Mouse (Mus musculus) layer of hippocampus, adult 9-11 months (tissue): Measurements from ENCODE around the gene Golt1a.

Source experiments
- DNase-seq: peaks from one replicate; pipeline ENCODE4 v3.0.0; 2022

The Golt1a gene

DNA sequence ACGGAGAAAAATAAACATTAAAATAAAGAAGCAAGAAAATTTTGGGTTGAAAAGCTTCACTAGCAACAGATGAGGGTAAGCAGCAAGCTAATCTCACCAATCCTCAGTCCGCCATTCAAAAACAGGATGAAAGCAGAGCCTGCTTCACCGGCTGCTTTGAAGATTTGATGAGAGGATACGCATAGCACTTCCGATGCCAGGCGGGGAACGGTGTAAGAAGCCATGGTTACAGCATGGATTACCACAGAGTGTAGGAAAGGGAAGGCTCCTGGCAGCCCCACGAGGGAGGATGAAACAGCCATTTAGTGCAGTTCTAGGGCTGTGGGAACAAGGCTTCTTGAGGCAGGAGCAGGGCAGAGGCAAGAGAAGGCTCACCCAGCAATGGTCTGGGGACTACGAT is 42.2 kb downstream of the Golt1a start:
- no peak for DNase-seq

DNA sequence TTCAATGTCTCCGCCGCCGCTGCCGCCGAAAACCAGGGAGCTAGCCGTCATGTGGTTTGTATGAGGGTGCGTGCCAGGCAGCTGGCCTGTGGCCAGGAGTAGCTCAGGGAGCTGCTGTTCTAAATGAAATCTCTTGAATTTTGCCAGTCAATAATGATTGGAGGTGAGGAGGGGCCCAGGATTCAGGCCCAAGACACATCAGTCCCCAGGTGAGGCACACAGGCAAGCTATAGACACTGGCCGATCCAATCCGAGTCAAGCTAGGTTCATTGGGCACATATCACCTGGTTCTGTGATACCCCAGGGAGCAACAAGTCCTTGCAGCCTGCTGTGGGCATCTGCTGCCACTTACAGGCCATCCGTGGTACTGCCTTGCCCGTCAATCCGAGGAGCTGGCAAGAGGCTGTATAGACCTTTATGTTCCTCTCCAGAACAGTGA is 43.8 kb downstream of the Golt1a start:
- DNase-seq, result peak; percentile 69

DNA sequence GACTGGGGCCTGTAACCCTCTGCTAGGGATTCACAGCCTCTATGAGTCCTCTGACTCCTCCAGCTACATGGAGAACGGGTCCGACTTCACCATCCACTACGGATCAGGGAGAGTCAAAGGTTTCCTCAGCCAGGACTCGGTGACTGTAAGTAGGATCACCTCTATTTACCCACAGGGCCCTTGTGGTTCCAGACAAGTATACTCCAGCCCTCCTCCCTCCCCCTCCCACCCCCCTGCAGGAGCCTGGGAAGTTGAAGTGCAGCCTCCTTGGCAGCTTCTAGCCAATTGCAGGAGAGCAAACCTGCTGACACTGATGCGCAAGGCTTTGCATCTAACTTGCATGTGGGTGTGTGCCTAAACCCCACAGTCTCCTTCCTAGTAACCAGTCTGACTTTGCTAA is 45.9 kb downstream of the Golt1a start:
- DNase-seq, result no peak

DNA sequence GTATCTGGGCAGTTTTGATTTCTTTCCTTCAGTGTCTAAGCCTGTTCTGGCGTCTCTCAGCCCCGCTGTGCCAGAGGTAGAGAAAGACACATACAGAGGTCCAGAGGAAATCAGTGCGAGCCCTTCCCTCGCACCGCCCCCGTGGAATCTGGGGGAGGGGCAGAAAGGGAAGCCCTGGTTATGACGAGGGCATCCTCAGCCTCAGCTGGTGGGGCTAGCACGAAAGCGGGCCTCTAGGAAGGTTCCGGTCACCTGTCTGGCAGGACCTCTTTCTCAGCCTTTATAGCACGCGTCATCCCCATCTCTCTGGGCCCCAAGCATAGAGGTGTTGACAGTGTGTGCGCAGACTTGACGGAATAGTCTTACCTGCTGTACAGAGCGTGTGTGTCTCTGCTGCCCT is 46.3 kb downstream of the Golt1a start:
- no peak for DNase-seq

DNA sequence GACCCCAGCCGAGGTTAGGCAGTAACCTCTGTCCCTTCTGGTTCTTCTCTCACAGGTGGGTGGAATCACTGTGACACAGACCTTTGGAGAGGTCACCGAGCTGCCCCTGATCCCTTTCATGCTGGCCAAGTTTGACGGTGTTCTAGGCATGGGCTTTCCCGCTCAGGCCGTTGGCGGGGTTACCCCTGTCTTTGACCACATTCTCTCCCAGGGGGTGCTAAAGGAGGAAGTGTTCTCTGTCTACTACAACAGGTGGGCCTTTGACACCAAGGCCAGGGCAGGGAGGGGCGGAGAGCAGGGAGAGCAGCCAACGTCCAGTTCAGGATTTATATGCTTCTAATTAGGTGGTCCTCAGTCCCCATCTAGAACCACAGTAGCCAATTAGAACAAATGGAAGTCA is 46.7 kb downstream of the Golt1a start:
- DNase-seq, result no peak

DNA sequence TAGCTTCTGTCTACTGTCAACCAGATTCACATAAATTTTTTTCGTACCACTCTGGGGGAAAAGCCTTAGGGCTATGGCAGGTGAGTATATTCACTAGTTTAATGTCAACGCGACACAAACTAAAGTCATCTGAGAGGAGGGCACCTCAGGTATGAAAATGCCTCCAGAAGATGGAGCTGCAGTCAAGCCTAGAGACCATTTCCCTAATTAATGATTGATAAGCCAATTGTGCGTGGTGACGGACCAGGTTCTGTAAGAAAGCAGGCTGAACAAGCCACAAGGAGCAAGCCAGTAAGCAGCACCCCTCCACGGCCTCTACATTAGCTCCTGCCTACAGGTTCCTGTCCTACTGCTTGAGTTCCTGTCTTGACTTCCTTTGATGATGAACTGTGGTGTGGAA is 51.4 kb downstream of the Golt1a start:
- DNase-seq, result no peak

DNA sequence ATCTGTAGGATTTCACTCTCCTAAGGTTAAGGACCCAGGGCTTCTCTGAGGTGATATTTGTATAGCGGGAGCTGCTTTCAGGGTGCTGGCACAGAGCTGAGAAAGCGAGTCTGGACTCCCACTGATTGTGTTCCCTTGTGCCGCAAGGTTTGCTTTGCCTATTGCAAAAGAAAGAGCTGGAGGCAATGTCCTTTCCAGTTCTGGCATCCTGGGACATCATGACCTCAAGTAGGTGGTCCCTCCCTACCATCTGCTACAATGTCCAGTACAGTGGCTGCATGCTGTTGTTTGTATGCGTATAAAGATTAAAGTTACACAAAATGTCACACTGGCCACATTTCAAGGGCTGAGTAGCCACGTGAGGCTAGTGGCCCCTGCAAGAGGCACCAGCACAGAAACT is 52.5 kb downstream of the Golt1a start:
- no peak for DNase-seq

DNA sequence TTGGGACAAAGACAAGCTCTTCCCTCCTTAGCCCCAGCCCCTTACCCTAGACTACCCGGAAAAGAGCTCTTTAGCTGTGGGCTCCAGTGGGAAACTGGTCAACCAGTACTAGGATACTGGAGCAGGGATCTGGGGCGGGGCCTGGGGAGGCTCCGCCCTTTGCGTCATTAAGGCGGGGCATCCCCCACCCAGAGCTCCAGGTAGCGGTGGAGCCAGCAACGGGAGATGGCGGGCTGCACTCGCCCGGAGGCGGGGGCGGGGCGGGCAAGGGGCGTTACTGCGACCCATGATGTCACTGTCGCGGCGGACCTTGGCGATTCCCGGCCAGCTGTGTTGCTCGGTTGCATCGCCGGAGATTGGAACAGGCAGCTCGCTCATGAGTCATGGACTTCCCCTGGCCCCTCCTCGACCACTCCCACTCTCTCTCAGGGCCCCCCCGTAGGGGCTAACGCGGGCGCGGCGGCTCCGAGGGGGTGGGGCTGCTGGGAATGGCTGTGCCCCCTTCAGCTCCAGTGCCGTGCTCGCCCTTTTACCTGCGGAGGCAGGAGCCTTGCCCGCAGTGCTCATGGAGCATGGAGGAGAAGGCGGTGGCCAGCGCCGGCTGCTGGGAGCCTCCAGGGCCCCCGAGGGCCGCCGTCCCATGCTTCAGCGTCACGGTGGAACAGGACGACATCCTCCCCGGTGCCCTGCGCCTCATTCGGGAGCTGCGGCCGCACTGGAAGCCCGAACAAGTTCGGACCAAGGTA is 53.8 kb downstream of the Golt1a start, which contains the start of gene Etnk2:
TSS of gene Etnk2 (plus strand) at position 297 of the 746 bp plus-strand sequence.
- DNase-seq, result peak; percentile 56

DNA sequence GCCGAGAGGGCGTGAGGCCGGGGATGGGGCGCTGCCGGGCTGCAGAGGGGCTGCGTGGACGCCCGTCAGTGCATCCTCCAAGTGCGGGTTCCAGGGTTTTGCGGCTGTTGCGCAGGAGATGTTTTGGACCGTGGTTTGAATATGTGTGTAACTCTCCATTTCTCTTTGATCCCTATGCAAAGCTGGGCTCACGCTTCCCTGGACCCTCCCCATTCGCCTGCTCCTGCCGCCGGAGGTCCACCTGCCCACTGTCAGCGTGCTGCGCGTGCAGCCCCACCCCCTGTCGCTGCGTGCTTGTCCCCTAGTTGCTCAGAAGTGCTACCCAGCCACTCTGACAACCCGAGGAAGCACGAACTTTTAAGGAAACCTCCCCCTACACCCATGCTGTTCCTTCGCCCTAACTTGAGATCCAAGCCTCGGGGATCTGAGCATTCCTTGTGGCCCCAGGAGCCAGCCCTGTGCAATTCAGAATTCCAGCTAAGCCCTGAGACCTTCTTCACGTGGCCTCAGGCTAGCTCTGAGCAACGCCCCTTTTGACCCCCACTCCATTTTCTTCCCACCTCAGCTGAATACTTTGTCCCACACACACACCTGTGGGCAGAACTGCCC is 54.5 kb downstream of the Golt1a start:
- no peak for DNase-seq

DNA sequence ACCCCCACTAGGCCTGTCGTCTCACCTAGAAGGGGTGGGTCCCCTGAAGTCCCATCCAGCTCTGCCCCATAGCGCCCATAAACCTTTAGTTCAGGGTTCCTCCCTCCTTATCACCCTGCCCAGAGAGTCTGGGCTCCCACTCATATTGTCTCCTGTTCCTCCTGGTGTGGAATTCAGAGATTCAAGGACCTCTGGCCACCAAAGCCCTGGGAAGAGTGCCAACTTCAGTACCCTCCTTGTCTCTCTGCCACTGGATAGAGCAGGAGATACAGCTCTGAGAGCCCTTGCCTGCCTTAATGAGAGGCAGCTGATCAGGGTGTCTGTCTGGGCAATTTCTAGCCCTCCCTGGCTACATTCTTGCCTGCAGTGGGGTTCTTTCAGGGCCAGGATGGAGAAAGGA is 55.3 kb downstream of the Golt1a start:
- no peak for DNase-seq

DNA sequence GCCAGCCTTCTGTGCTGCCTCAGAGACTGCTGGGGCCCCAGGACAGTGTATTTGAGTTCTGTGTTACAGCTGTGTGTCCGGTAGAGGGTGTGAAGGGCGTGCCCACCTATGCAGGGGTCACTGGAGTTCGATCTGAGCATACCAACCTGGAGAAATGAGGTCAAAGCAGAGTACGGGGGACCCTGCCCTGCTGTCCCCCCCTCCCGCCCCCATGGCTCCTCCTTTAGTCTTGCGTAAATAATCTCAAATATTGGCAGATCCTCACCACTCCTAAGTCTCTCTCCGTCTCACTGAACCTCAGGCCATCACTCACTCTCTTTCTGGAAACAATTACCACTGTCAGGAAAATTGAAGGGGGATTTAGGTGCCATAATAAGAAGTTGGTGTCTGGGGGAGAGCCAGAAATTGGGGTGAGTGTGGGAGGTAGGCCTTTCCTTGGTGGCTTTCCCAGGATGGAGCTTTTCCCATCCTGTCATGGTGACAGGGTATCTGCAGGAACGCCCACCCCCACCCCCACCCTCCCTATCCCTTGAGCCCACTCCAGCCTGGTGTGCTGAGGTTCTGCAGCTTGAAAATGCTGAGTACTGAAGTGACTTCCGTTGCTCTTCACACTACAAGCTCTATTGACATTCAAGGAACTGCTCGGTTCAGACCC is 57.5 kb downstream of the Golt1a start:
- DNase-seq, result no peak

DNA sequence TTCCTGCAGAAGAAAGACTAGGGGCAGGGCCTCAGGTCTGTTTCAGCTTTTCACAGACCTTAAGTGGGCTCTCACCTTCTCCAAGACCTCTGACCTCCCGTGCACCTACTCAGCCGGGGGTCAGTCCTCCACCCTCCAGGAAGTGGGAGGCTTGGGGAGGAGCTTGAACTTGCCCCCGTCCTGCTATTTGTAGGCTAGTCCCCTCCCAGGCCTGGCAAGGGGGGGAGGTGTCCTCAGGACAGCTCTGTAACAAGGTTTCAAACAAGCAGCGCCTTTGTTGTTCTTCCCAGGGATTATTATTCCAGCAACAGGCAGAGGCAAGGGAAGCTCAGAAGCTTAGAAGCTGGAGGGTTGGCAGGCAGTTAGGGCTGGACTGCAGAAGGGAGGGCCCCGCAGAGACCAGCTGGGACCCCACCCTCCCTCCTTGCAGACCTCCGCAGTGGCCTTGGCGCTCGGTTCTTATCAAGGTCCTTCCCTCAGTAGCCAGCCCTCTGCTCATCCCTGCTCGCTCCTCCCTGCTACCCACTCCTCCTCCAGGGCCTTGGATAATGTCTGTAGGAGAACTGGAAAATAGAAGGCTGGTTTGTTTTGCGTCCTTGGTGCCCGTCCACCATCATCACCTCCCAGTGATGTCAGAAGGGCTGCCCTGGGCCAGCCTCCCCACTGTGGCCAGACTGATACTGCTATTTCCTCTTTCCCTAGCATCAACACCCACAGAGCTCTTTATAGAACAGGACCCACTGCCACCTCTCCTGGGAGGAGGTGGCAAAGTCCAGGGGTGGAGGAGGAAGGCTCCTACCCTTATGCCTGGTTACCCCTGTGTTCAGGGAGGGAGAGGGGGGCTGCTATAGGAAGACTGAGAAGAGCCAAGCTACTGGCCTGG is 58.2 kb downstream of the Golt1a start:
- DNase-seq, result no peak

DNA sequence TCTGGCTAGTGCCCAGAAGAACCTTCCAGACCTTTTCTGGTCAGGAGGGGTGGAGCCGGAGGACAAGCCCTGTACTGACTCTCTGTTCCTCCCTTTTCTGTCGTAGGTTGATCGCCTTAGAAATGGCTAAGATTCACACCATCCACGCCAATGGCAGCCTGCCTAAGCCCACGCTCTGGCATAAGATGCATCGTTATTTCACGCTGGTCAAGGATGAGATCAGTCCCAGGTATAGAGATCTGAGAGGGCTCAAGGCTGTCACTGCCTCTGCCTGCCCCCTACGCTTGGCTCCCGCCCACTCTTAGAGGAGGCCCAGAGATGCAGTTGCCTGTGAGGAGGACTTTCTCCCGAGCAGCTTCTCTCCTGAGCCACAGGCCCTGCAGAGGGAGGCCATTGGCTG is 59.0 kb downstream of the Golt1a start:
- DNase-seq, result no peak

DNA sequence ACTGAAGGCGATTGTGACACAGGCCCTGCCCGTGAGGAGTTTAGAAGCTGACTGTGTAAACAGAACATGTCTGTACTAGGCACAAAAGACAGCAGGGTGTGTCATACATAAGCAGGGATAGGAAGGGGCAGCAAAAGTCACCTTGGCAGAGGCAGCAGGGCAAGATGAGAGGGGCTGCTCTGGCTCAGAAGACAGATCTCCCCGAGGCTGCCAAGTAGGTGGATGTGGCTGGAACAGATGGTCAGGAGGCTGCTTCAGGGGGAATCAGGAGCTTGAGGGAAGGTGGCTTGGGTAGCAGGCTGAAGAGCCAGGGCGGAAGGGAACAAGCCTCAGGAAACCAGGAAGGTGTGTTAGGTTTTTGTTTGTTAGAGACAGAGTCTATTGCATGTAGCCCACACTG is 60.8 kb downstream of the Golt1a start:
- DNase-seq, result no peak

DNA sequence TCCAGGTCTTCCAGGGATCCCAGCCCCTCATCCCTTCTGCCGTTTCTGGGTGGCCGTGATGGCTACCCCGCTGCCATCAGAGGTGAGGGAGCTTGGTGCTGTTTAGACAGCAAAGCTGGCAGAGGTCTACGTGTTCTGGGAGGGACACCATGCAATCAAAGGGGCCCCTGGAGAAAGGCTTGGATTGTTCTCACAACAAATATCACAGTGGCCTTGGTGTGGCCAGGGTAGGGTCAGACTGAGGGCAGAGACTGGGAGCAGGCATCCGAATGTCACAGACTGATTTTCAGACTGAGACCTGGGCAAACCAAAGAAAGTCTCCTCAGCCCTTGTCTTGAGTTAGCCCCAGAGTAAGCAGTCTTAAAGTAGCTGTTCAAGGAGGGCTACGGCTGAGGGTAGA is 61.8 kb downstream of the Golt1a start:
- DNase-seq, result no peak

DNA sequence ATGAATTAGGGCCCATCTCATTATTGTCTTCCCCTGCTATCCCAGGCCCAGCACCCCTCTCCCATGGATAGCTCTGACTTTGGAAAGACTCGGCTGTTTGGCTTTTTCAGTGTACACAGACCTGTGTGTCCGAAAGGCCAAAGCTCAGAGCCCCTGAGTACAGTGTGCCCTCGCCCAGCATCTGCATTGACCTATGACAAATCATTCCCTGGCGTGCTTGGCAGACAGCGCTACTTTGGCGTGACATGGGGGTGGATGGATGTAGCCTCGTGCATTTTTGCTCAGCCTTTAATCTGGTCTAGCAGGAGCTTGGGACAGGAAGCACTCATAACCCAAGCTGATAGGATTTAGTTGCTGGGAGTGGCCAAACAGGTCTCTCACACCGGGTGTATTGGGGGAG is 62.5 kb downstream of the Golt1a start:
- no peak for DNase-seq
